Mouse (Mus musculus) liver, adult 10 weeks (tissue): Measurements from ENCODE around the gene Defb13. TPM values are rescaled to one million over a fixed set of nuclear protein-coding genes. Genes with fewer than 3 reads are reported as not detected.

Experiments
- polyA plus RNA-seq: library from polyadenylated mRNA; stranded (reverse); fragments of 350-450 nt; fragmentation: Illumina TruSeq; extraction: RNeasy Lipid Tissue Mini Kit (QIAGEN cat#74804); gene quantifications from one replicate; pipeline ENCODE4 v1.2.3, GENCODE M21; 2014; ENCODE audit warnings: low read depth, low replicate concordance

The Defb13 gene
- not detected for polyA plus RNA-seq

DNA sequence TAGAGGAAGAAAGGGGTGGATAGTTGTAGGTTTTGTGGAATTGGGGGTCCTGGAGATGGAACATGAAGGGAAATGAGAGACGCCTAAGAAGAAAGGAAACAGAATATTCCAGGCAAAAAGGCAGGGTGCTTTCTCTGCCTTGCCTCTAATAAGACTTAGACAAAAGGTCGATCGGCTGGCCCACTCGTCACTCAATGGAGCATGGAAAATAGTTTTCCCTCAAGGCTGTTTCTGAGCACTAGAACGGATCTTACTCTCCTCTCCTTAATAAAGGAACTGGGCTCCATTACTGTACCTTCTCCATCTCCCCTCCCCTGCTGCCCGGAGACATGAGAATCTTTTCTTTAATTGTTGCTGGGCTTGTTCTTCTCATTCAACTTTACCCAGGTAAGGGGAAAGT lies at the start of gene Defb13:
Gene Defb13 (plus strand): TSS at position 301 of the 400 bp plus-strand sequence.

DNA sequence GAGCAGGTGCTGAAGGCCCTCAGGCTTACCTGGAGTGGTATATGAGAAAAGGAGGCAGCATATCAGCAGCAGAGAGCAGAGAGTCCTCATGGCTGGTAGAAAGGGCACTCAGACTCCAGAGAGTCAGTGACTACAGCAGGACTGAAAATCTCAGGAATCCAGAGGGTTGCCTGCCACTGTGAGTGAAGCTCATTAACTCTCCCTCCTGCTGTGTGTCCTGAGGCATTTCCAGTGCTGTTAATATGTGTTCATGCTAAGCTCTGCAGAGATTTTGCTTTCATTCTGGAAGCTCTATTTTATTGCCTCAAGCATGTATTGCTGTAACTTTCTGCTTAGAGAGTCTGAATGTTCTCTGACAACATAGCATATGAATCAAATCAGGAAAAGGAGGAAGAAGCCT lies 40.3 kb upstream of the Defb13 start, which contains the start of gene Defb11:
Gene Defb11 (minus strand): TSS at position 123 of the 400 bp plus-strand sequence.

DNA sequence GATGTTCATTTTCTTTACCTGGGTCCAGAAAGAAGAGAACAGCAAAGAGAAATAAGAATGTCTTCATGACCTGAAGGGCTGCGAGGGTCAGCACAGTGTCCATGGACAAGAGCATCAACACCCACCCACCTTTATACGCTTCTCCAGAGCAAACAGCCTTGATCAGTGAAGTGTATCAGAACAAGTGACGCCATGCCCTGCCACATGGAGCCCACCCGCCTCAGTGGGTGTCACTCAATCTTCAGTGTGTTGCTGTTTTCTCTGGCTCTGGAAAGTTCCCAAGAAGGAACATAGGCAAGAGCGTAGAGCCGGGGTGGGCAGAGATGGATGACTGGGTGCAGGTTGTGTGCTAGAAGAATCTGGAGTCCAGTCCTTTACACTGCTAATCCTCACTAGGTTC lies 14.0 kb upstream of the Defb13 start, which contains the start of gene Defb15:
Gene Defb15 (minus strand): TSS at position 101 of the 400 bp plus-strand sequence.

DNA sequence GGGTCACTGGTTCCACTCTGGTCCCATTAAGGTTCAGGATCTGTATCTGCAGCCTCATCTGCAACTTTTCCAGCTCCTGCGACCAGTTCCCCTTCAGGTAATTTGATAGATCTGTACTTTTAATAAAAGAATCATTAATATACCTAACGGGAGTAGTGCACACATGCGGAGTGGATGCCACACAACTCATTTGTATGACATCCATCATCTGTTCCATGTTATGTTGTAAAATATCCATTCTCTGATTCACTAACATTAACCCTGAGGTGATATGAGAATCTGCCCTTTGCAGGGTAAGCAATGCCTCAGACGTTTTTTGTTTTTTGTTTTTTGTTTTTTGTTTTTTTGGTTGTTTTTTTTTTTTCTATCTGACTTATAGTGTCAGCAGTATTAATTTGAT lies 8.5 kb upstream of the Defb13 start, which contains the start of gene Defb35:
Gene Defb35 (plus strand): TSS at position 301 of the 400 bp plus-strand sequence.

DNA sequence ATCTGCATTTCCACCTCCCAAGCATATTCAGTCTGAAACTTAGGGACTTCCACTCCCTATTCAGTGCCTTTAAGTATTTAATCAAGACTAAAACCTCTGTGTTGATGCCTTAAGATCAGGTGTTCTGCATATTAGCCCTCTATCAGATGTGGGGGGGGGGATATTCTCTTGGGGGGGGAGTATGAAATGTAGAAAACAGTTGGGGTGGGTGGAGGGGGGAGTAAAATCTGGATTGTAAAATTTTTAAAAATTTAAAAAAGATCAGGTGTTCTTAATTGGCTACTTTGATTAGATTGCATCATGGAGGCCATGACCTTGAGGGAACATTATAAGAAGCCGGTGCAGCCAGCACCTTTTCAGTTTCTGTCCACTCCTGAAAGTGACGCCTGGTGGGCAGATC lies 11.9 kb downstream of the Defb13 start, which contains the start of gene Fam90a1a:
Gene Fam90a1a (plus strand): TSS at position 301 of the 400 bp plus-strand sequence.

DNA sequence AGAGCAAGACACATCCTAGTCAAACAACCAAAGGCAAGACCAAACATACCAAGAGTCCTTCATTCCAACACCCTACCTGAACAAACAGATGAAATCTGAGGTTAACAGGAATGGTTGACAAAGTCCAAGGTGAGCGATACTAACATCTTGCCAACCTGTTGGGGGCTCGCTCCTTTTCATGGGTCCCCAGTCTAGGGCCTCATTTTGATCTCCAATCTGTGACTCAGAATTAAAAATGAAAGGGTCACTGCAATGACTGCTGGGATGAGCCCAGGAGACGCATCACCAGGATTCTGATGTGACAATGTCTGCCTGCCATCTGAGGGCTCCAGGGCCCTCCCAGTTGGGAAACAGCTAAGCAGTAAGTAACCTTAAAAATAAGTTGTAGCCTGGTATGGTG lies 22.9 kb downstream of the Defb13 start, which contains the start of gene Ccdc70:
Gene Ccdc70 (plus strand): TSS at position 301 of the 400 bp plus-strand sequence.

Other genes with a start within 250 kb of the Defb13 start
- gene AY761184, start 243.1 kb upstream of the Defb13 start, polyA plus RNA-seq = not detected
- not detected for gene Defa24, start 212.3 kb upstream of the Defb13 start, polyA plus RNA-seq
- gene Defb50, start 123.2 kb upstream of the Defb13 start, polyA plus RNA-seq = not detected
- gene Defb2, start 106.8 kb upstream of the Defb13 start, polyA plus RNA-seq = not detected
- gene Defb10, start 87.9 kb upstream of the Defb13 start, polyA plus RNA-seq = not detected
- not detected for gene Defb9, start 61.3 kb upstream of the Defb13 start, polyA plus RNA-seq
- not detected for gene Defb11, start 40.4 kb upstream of the Defb13 start, polyA plus RNA-seq
- not detected for gene Defb15, start 14.1 kb upstream of the Defb13 start, polyA plus RNA-seq
- not detected for gene Defb35, start 8.4 kb upstream of the Defb13 start, polyA plus RNA-seq
- gene Fam90a1a, start 12.0 kb downstream of the Defb13 start, polyA plus RNA-seq = not detected
- gene Ccdc70, start 23.0 kb downstream of the Defb13 start, polyA plus RNA-seq = not detected
- gene Atp7b, start 113.5 kb downstream of the Defb13 start, polyA plus RNA-seq = 2.8 TPM
- gene Alg11, start 114.0 kb downstream of the Defb13 start, polyA plus RNA-seq = 26.8 TPM
- 0.56 TPM for gene Nek5, start 178.3 kb downstream of the Defb13 start, polyA plus RNA-seq
- 1.1 TPM for gene Nek3, start 219.7 kb downstream of the Defb13 start, polyA plus RNA-seq
- gene Ckap2, start 239.1 kb downstream of the Defb13 start, polyA plus RNA-seq = not detected
- gene Vps36, start 246.0 kb downstream of the Defb13 start, polyA plus RNA-seq = 19.4 TPM